Mouse (Mus musculus) megakaryocyte, adult 5-6 weeks (primary cell): ENCODE measurements around the gene Dnmt3b. TPM values are rescaled to one million over a fixed set of nuclear protein-coding genes. Genes with fewer than 3 reads are reported as not detected.
A peak's percentile ranks its signal among the peaks of the same experiment; 100 is the strongest.
"Not testable (repeated sequence)": the region's sequence is repeated elsewhere in the genome, so short reads cannot be mapped to it uniquely, and the experiment has no call there.

Source experiments
- ATAC-seq: 2 replicates; pipeline ENCODE4 v1.8.0; 2016; ENCODE audit warnings: mild to moderate bottlenecking, inconsistent platforms; ENCODE audit not compliant: poor library complexity, severe bottlenecking
- total RNA-seq, 2 experiments: library from RNA; stranded (forward) in 1 of 2; stranded (reverse) in 1 of 2; fragments of 153-499, 151-499 nt in 1 of 2; fragments of 221-1000, 200-1000 nt in 1 of 2; gene quantifications; 2 replicates each; pipeline versions ENCODE4 v1.2.3 to v1.2.4; 2015 to 2017

Gene Dnmt3b
- total RNA-seq, 2 experiments from 2014 or later = 2.5 to 2.8 TPM

- no peak for ATAC-seq
These were observed 54.1 kb downstream of the Dnmt3b start for GRCm38 (mm10) chr2:153703389-153703788.

GRCm38 (mm10) chr2:153710701-153711330 lies 61.6 kb downstream of the Dnmt3b start:
- ATAC-seq = peak; percentile 71; the same call in 1 of the 2 replicates

GRCm38 (mm10) chr2:153712646-153713091 lies 63.4 kb downstream of the Dnmt3b start:
- ATAC-seq = no peak

DNA sequence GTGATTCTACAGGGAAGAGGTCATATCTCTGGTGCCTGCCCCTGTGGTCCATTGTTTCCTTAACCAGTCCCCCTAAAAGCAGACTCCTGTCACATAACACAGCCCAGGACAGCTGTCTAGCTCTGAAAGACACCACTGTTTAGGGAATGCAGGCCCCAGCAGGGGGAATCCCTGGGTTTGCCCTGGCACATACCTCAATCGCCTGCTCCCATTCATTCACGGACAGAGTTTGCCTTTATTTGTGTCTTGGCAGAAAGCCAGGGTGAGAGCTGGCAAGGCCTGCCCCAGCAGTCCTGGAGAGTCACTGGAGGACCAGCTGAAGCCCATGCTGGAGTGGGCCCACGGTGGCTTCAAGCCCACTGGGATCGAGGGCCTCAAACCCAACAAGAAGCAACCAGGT lies 64.0 kb downstream of the Dnmt3b start:
- ATAC-seq = no peak

GRCm38 (mm10) chr2:153717861-153718260 lies 68.6 kb downstream of the Dnmt3b start:
- not testable (repeated sequence) for ATAC-seq

GRCm38 (mm10) chr2:153723098-153723497 lies 73.8 kb downstream of the Dnmt3b start:
- ATAC-seq = no peak

DNA sequence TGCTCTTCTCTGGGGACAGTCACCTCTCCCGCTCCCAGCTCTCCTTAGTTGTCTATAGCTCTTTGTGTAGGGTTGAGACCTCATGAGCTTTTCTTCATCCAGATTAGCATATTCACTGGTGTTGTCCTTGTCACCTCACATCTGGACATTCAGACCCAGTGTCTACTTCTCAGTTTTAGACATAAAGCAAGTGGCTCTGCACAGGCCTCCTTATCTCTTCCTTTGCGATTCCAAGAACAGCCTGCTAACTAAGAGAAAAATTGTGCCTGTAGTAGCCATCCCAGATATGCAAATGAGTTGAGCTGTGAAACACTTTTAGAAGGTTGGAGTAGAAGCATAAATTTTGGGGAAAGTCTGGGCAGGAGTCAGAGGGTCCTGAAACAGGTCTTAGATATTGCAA lies 75.2 kb downstream of the Dnmt3b start:
- no peak for ATAC-seq

GRCm38 (mm10) chr2:153724871-153725270 lies 75.6 kb downstream of the Dnmt3b start:
- ATAC-seq = no peak

DNA sequence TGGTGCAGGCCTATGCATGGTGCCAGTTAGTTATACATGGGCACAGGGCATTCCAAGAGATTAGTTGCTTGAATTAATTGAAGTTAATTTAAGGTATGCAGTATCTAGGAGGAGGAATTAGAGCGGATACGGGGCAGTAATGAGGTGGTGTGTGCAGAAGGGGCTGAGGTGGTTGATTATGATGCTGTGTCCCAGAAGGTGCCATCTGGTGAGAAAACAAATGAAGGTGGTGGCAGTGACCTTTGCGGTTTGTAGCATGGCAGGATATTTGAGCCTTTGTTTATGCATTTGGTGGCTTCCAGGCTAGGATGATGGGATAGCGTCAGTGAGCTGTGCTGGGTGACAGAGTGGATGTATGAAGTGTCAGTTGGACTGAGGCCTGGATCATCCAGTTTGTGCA lies 76.0 kb downstream of the Dnmt3b start:
- ATAC-seq = no peak

GRCm38 (mm10) chr2:153734033-153734432 lies 84.8 kb downstream of the Dnmt3b start:
- ATAC-seq = no peak

Other genes with a start within 250 kb of the Dnmt3b start
- not detected in 2 replicates for gene 4930404H24Rik, start 156.7 kb upstream of the Dnmt3b start, total RNA-seq (2015)
- gene 4930404H24Rik, start 156.7 kb upstream of the Dnmt3b start, total RNA-seq (2017) = not detected in 2 replicates
- gene Nol4l, start 119.5 kb upstream of the Dnmt3b start, total RNA-seq (2015) = 1.2 and 2.1 TPM in 2 replicates
- gene Nol4l, start 119.5 kb upstream of the Dnmt3b start, total RNA-seq (2017) = 0.20 and 0.62 TPM in 2 replicates
- 41.6 and 47.2 TPM in 2 replicates for gene Commd7, start 16.7 kb upstream of the Dnmt3b start, total RNA-seq (2015)
- gene Commd7, start 16.7 kb upstream of the Dnmt3b start, total RNA-seq (2017) = 30.3 and 34.1 TPM in 2 replicates
- gene Dnmt3c, start 47.2 kb downstream of the Dnmt3b start, total RNA-seq (2015) = not detected in 2 replicates
- not detected in 2 replicates for gene Dnmt3c, start 47.2 kb downstream of the Dnmt3b start, total RNA-seq (2017)
- gene Mapre1, start 91.8 kb downstream of the Dnmt3b start, total RNA-seq (2015) = 130 and 155 TPM in 2 replicates
- gene Mapre1, start 91.8 kb downstream of the Dnmt3b start, total RNA-seq (2017) = 180 and 181 TPM in 2 replicates
- gene Efcab8, start 130.5 kb downstream of the Dnmt3b start, total RNA-seq (2015) = 0.11 TPM in 1 of 2 replicates, not detected in the other
- gene Efcab8, start 130.5 kb downstream of the Dnmt3b start, total RNA-seq (2017) = not detected in 2 replicates
- gene Sun5, start 221.6 kb downstream of the Dnmt3b start, total RNA-seq (2015) = not detected in 2 replicates
- gene Sun5, start 221.6 kb downstream of the Dnmt3b start, total RNA-seq (2017) = not detected in 2 replicates
- not detected in 2 replicates for gene Bpifb2, start 225.6 kb downstream of the Dnmt3b start, total RNA-seq (2015)
- gene Bpifb2, start 225.6 kb downstream of the Dnmt3b start, total RNA-seq (2017) = not detected in 2 replicates